Mouse (Mus musculus) thymus, adult 2 months (tissue): ENCODE data around the gene Ntrk2.

Source experiments
- CTCF ChIP-seq: fragments of 200-500 bp; IDR thresholded peaks from 2 replicates; pipeline ENCODE4 v1.5.1; 2012; ENCODE audit warnings: mild to moderate bottlenecking, control low read depth, low read length, moderate library complexity, borderline replicate concordance; ENCODE audit not compliant: control insufficient read depth, poor library complexity, insufficient read depth; ENCODE audit errors: extremely low read depth
- POLR2A ChIP-seq: fragments of 200-500 bp; IDR thresholded peaks from 2 replicates; pipeline ENCODE4 v1.6.1; 2012; ENCODE audit warnings: mild to moderate bottlenecking, low read length, control low read depth, moderate library complexity; ENCODE audit not compliant: control insufficient read depth, poor library complexity, insufficient read depth; ENCODE audit errors: extremely low read depth

- TF ChIP-seq CTCF (no peak), POLR2A (no peak)
Measured at GRCm38 (mm10) chr13:58945781-58946180, 139.4 kb downstream of the Ntrk2 start.
